Mouse (Mus musculus) monocyte, adult 5-6 weeks (primary cell): ENCODE measurements around the gene Oxct2b. TPM values are rescaled to one million over a fixed set of nuclear protein-coding genes. Genes with fewer than 3 reads are reported as not detected.
"Not testable (repeated sequence)": the region's sequence is repeated elsewhere in the genome, so short reads cannot be mapped to it uniquely, and the experiment has no call there.

Source experiments
- ATAC-seq: fragments of 153-309, 156-312 bp; replicated peaks from 2 replicates; pipeline ENCODE4 v1.8.0; 2017; ENCODE audit warnings: mild to moderate bottlenecking; ENCODE audit not compliant: low TSS enrichment, insufficient number of reproducible peaks, severe bottlenecking, poor library complexity, low FRiP score
- total RNA-seq: library from RNA; stranded (forward); fragments of 200-1000, 200-491, 200-594 nt; gene quantifications from 3 replicates; pipeline ENCODE4 v1.2.3, GENCODE M21; 2017

The Oxct2b gene
- not detected in 3 replicates for total RNA-seq

DNA sequence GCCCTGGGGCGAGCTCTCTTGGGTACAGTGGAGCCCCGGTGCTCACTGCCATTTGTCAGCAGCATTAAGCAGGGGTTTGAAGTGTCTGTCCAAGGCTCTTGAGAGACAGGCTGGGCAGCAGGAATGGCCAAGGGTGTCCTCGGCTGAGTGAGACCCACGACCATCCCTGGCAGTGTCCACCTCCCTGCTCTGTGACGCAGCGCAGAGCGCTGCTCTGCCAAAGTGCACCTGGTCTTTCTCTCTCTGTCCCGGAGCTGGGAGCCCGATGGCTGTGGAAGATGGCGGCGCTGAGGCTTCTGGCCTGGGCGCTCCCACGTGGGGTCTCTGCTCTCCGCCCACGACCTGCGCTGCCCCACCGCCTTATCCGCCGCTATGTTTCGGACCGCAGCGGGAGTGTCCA lies at the start of gene Oxct2b:
TSS of gene Oxct2b (plus strand) at position 256 of the 400 bp plus-strand sequence.
- ATAC-seq: no peak

DNA sequence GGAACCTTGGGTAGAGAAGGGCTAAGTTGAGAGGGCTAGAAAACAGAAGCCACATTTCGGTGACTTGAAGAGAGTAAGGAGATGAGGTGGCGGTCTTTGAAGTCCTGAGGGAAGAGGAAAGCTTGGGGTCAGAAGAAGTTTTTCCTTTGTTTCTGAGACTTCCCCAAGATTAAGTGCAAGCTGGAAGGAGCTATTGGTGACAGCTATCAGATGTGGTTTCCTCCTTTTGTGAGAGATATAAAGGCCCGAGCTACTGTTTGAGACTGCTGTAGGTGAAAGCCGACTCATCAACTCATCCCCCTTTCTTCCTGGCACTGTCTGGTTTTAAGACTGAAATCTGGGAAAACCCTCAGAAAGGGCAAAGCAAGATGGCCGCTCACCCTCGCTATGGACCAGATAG lies 47.4 kb upstream of the Oxct2b start:
- ATAC-seq: no peak

DNA sequence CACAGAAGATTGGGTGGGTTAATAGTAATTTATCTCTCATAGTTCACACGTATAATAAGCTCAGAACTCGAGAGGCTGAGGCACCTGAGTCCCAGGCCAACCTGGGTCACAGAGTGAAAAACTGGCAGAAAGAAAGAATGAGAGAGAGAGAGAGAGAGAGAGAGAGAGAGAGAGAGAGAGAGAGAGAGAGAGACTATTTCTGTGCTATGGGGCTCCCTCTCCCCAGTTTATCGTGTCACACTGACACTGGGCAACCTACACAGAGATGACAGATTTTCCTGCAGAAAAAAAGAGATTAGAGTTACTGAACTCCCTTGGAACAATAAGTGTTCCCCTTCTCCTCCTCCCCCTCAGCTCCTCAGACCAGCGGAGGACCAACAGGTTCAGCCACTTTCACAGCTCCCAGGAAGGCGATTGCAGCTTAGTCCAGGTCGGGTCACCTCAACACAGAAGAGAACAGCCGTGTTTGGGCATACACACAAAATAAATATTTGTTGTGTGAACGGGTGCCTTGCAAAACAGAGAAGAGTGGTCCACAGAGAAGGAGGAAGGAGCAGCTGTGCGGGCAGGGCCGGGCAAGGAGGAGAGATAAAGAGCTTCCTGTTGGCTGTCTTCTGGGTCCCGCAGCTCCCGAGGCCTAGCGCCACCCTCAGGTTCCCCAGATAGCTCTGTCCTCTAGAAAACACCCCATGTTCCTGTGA lies 44.6 kb upstream of the Oxct2b start:
- ATAC-seq: 0 out of 2 replicates have a peak, but pooled peaks have one; percentile 31

DNA sequence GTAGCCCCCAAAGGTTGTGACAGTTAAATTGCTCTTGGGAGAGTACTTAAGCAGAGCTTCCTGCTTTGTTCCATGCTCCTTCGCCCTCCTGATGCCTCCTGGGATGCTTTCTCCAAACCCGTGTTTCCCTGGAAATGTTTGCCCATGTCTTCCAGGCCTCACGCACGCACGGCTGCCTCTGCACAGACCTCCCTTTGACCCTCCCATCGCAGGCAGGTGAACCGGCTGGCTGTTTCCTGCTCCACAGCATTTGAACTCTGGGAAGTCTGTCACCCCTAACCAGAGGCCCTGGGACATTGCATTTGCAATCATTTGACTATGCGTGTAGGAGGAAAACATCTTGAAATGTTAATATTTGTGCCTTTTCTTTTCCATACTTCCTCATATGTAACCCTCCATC lies 39.1 kb upstream of the Oxct2b start:
- ATAC-seq: no peak

DNA sequence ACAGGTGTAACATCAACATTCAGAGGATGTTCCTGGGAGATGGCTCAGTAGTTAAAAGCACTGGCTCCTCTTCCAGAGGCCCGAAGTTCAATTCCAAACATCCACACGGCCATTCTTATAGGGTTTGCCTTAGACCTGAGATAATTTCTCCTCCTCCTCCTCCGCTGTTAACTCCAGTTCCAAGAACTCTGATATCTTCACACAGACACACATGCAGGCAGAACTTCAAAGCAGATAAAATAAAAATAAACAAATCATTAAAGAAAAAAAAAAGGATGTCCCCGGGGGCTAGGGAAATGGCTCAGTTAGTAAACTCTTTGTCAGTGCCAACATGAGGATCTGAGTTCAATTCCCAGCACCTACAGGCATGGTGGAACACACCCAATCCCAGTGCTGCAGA lies 37.8 kb upstream of the Oxct2b start:
- ATAC-seq: no peak

DNA sequence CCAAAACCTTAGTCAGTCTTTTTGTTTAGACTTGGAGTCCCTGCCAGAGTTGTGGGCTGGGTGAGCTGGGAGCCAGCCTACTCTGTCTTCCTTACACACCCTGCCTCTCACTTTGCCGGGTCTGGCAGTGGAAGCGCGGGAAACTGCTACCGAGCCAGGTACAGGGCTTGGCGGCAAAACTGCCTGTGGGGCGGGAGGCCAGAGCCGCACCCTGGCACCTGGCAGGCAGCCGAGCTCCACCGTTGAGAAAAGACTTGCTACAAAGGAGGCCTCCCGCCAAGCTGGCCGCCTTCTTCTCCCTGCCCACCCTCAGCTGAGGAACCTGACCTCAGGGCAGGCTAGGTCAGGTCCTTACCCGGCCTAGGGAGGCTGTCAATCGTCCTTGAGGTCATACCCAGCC lies 35.3 kb upstream of the Oxct2b start:
- no peak for ATAC-seq

DNA sequence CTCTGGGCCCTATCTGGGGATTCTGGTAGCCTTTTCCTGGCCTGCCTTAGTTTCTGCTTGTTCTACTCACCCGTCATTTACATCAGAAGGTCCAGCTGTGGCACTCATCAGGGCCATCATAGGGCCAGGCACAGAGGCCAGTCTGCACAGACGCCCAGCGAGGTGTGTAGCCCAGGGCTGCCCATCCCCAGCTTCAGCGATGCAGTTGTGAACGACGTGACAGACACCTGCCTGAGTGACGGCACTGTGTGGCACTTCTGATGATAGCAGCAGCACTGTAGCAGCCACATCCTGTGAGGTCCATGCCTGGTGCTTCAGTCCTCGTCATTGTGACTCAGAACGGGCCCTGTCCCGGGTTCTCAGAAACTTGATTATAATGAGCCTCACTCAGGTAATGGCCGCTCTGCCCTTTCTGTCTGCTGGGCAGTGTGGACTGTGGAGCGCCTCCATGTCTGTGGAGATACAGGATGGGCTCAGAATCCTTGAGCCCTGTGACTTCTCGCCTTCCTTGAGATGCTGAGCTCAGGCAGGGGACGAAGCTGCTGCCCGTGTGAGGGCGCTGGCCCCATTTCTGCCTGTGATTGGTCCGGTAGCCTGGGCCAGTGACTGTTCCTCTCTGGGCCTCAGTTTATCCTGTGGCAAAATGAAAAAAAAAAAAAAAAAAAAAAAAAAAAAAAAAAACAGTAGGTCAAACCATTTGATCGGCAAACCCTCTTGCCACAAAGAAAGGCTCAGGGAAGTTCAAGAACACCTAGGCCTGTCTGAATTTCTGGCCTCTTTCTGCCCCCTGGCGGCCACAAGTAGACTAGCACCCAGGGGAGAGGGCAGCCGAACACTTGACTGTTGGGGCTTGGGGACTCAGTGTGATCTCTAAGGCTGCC lies 33.5 kb upstream of the Oxct2b start:
- ATAC-seq: peak; percentile 72; the same call in 1 of the 2 replicates

DNA sequence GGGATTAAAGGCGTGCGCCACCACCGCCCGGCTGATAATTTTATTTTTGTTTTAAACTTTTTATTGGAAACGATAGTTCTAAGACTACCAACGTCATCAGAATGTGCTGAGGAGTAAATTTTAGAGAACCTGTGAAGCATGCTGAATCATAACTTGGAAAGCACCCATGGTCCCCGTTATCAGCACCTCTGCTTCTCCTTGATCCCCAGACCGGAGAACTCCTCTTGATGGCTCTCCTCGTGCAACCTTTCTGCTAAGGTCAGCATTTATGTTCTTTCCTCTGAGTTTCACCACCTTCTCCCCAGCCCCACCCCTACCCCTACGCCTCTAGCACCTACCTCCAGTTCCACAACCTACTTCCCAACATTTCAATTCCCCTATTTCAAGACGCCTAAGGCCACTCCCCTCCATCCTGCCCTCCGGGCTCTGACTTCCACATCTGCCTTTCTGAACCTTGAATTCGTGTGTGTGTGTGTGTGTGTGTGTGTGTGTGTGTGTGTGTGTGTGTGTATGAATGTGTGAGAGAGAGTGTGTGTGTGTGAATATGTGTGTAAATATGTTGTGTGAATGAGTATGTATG lies 32.7 kb upstream of the Oxct2b start:
- no peak for ATAC-seq

DNA sequence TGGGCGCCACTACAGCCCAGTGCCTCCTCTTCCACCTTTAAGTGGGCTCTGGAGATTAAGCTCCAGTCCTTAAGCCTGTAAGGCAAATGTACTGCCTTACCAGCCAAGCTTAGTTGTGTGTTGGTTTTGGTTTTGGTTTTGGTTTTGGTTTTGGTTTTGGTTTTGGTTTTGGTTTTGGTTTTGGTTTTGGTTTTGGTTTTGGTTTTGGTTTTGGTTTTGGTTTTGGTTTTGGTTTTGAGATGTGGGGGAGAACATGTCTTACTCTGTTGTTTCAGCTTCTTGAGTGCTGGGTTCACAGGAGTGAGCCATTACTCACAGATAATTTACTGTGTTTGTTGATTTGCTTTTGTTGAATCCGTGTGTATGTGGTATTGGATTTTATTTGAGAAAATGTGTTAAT lies 30.8 kb upstream of the Oxct2b start:
- no peak for ATAC-seq

DNA sequence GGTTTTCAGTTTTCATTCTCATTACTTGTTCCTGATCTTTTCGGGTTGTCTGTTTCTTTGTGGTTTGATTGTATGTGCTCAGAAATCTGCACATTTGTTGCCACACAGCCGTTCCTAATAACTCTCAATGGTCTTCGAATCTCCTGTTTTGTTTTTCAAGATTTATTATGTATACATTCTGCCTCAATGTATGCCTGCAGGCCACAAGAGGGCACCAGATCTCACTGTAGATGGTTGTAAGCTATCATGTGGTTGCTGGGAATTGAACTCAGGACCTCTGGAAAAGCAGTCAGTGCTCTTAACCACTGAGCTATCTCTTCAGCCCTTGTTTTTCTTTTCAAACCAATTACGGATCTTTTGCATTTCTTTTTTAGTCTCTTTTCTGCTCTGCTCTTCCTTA lies 29.7 kb upstream of the Oxct2b start:
- ATAC-seq: no peak

DNA sequence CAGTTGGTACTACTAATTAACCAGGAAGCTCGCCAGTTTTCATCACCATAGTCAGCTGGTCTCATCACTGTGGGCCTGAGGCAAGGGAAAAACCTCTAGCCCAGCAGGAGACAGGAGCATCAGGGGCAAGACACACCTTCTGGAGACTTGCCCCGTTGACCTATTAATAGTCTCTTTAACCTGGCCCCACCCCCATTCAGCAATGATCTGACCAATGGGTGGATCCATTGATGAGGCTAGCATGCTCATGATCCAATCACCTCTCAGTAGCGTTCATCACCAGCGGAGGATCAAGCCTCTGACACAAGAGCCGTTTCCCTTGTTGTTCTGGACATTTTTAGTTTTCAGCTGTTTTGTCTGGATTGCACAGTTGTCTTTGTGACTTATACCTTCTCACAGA lies 23.4 kb upstream of the Oxct2b start:
- no peak for ATAC-seq

DNA sequence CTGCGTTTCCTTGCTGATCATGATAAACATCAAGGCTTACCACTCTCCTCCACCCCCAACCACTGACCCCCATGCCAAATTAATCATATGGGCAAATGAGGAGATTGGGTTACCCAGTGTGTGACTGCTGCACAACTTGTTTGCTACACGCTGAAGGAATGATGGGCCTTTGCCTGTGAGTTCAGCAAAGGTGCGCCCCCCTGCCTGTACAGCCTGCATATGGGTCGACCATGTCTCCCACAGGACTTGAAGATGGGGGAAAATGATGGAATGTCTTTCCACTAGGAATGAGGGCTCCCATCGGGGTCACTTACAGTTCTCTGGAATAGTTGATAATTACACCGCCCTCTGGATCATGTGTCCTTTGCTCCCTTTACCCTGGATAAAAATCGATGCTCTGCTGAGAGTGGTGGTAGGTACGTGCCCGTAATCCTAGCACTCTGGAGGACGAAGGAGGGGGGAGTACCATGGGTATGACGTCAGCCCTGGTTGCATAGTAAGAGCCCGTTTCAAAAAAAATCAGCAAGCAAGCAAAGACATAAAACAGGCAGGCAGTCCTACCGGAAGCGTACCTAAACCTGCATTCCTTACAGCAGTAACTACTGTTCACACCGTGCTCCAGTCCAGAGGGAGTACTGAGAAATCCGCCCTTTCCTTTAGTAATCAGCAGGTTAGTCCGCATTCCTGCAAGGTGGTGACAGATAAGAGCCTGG lies 22.8 kb upstream of the Oxct2b start:
- ATAC-seq: no peak

DNA sequence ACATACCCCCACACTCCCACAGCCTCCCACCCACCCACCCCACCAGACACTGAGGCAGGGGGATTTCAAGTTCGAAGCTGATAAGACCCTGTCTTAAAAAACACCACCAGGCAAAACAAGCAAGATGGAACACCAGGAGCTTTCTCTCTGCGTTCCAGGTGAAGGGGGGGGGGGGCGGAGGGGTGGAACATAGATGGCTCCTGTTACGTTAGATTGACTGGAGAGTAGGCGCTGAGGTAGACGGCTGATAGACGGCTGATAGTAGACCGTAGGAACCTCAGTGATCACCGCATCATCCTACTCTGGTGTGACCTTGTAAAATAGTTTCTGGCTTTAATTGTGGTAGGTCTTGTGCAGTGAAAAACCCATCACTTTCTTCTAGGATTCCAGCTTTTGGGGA lies 22.2 kb upstream of the Oxct2b start:
- no peak for ATAC-seq

DNA sequence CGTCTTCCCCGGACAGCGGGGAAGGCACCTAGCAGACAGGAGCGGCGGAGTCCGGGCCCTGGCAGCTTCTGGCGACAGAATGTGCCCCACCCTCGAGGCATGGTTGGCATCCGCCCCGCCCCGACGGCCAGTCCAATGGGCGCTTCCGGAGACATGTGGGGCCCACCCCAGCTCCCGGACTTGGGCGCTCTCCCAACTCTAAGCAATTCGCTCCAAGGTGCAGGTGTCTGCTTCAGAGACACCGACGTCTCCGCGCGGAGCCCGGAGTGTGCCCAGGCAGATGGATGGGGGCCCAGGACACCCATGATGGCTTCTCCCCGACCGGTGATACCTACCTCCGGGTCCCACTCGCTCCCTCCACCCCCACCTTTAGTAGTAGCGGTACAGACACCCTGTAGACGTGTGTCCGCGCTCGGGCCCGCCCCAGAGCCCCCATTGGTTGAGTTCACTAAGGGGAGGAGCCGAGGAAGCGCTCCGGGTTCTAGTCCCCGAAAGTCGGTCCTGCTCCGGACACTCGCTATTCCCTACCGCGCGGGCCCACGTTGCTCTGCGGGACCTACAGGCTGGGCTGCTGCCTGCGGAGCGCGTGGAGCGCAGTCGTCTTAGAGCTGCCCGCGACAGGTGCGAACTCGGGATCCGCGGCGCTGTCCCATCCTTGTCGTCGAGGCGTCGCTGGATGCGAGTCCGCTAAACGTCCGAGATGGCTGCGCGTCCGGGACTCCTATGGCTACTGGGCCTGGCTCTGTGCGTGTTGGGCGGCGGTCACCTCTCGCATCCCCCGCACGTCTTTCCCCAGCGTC lies 11.2 kb upstream of the Oxct2b start, which contains the start of gene Bmp8b:
TSS of gene Bmp8b (plus strand) at position 515 of the 800 bp plus-strand sequence.
- no peak for ATAC-seq

DNA sequence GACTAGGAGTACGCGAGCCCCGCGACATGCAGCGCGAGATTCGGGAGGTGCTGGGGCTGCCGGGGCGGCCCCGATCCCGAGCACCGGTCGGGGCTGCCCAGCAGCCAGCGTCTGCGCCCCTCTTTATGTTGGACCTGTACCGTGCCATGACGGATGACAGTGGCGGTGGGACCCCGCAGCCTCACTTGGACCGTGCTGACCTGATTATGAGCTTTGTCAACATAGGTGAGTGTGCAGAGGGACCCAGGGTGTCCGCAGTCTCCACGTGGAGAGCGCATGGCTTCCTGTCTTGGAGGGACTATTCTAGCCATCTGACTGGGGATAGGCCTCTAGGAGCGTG lies 10.6 kb upstream of the Oxct2b start:
- no peak for ATAC-seq

DNA sequence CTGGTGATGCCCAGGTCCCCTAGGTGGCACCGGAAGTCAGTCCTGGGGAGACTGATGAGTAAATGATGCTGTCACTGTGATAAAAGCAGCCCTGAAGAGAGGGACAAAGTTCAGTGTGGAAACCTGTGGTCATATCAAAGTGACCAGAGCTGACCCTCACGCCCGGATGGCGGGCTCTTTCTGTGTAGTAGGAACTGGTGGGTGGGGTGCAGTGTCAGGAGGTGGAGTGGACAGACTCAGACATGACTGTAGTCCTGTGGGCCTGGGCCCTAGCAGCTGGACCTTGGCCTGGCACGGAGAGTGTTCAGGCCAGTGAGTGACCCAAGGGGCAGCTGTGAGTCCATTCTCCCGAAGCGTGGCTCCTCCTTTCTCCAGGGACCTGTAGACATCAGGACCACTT lies 10.1 kb upstream of the Oxct2b start:
- ATAC-seq: not testable (repeated sequence)

DNA sequence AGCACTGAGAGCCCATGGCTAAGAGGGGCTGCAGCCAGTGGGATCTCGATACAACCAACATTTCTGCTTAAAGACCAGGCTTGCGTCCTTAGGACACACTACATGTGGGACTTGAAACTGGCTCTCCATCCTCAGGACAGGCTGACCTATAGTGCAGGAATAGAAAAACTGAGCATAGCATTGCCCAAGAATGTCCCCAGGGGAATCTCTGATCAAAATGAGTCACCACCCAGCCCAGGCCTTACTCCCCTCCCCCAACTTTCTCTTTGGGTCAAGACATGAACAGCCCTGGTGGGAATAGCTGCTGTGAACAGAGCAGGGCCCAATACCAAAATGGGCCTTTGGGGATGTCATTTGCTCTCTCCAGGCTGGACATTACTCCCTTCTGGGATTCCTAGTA lies 9.2 kb upstream of the Oxct2b start:
- ATAC-seq: no peak

DNA sequence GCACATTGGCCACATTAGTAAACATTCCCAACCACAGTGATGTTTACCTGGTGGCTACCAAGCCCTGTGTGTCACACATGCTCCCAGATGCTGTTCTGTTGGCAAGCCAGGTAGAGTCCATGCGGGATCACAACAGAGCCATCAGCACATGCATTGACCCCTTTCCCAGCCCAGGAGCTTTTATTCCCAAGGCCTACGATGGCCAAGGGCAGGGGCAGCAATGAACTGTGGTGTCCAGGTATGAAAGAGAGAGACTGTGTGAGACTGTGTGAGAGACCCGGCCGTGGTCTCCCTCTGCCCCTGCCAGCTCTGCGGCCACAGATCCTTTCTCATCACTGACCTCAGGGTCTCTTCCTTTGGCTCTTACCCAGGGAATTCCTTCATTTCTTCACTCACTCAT lies 8.0 kb upstream of the Oxct2b start:
- no peak for ATAC-seq
